Mouse (Mus musculus) stomach, embryonic 15.5 days (tissue): ENCODE results near the gene Olfr827. TPM values are rescaled to one million over a fixed set of nuclear protein-coding genes. Genes with fewer than 3 reads are reported as not detected.

Experiments
- ATAC-seq: fragments of 200-750 bp; cut with Nextera tagmentation; 2 replicates; pipeline ENCODE4 v1.8.0; 2017; ENCODE audit warnings: low read depth, moderate number of reproducible peaks, moderate TSS enrichment; ENCODE audit not compliant: insufficient read depth, low FRiP score
- H3K27ac ChIP-seq: fragments of 300-500 bp; sonication (generic); 2 replicates; pipeline ENCODE4 v1.5.1; 2015; ENCODE audit warnings: mild to moderate bottlenecking, inconsistent platforms
- H3K27me3 ChIP-seq: fragments of 300-500 bp; sonication (generic); replicated peaks from 2 replicates; pipeline ENCODE4 v1.6.1; 2015; ENCODE audit warnings: inconsistent platforms
- H3K36me3 ChIP-seq: fragments of 300-500 bp; sonication (generic); 2 replicates; pipeline ENCODE4 v1.6.1; 2015; ENCODE audit warnings: inconsistent platforms
- H3K4me1 ChIP-seq: fragments of 300-500 bp; sonication (generic); 2 replicates; pipeline ENCODE4 v1.6.1; 2015; ENCODE audit warnings: inconsistent platforms
- H3K4me2 ChIP-seq: fragments of 300-500 bp; sonication (generic); 2 replicates; pipeline ENCODE4 v1.6.1; 2015; ENCODE audit warnings: mild to moderate bottlenecking, inconsistent platforms
- H3K4me3 ChIP-seq: fragments of 300-500 bp; sonication (generic); replicated peaks from 2 replicates; pipeline ENCODE4 v1.5.1; 2015; ENCODE audit warnings: inconsistent platforms
- H3K9ac ChIP-seq: fragments of 300-500 bp; sonication (generic); 2 replicates; pipeline ENCODE4 v1.6.1; 2015; ENCODE audit warnings: inconsistent platforms
- H3K9me3 ChIP-seq: fragments of 300-500 bp; sonication (generic); 2 replicates; pipeline ENCODE4 v1.6.1; 2016; ENCODE audit warnings: inconsistent platforms
- polyA plus RNA-seq: library from polyadenylated mRNA; unstranded; fragments of >200 nt; fragmentation: Nextera tagmentation; extraction: Ambion mirVana; gene quantifications from 2 replicates; pipeline ENCODE4 v1.2.1, GENCODE M21; 2015

The Olfr827 gene
- polyA plus RNA-seq, 1 experiment from 2014 or later, result not detected

GRCm38 (mm10) chr10:130165196-130165595 lies 49.0 kb downstream of the Olfr827 start:
- Histone ChIP-seq H3K36me3 (no peaks in the 10 kb centered on the region), H3K4me3 (no peak overlapping the region), H3K27me3 (no peaks in the 10 kb centered on the region), H3K4me1 (no peaks in the 10 kb centered on the region), H3K9ac (no peak overlapping the region), H3K9me3 (no peaks in the 10 kb centered on the region), H3K4me2 (no peak overlapping the region), H3K27ac (no peak overlapping the region)
- no peak for ATAC-seq

Other genes starting within 250 kb of the Olfr827 start
- not detected in 2 replicates for gene Olfr819, start 247.1 kb downstream of the Olfr827 start, polyA plus RNA-seq
- gene Olfr247, start 238.3 kb downstream of the Olfr827 start, polyA plus RNA-seq, result not detected in 2 replicates
- gene Gm10310, start 229.3 kb downstream of the Olfr827 start, polyA plus RNA-seq, result not detected in 2 replicates
- not detected in 2 replicates for gene Olfr820, start 201.8 kb downstream of the Olfr827 start, polyA plus RNA-seq
- gene Olfr821, start 184.1 kb downstream of the Olfr827 start, polyA plus RNA-seq, result not detected in 2 replicates
- not detected in 2 replicates for gene Olfr822, start 143.2 kb downstream of the Olfr827 start, polyA plus RNA-seq
- not detected in 2 replicates for gene Olfr823, start 99.0 kb downstream of the Olfr827 start, polyA plus RNA-seq
- not detected in 2 replicates for gene Olfr824, start 84.4 kb downstream of the Olfr827 start, polyA plus RNA-seq
- gene Olfr825, start 47.6 kb downstream of the Olfr827 start, polyA plus RNA-seq, result not detected in 2 replicates
- not detected in 2 replicates for gene Olfr826, start 30.2 kb downstream of the Olfr827 start, polyA plus RNA-seq
- 0.08 and 0.13 TPM in 2 replicates for gene Neurod4, start 65.8 kb upstream of the Olfr827 start, polyA plus RNA-seq
- 0.64 and 1.0 TPM in 2 replicates for gene Tespa1, start 108.5 kb upstream of the Olfr827 start, polyA plus RNA-seq
- gene Vmn2r84, start 179.9 kb upstream of the Olfr827 start, polyA plus RNA-seq, result 0.01 TPM in 1 of 2 replicates, not detected in the other
- not detected in 2 replicates for gene Vmn2r85, start 215.3 kb upstream of the Olfr827 start, polyA plus RNA-seq
- gene Vmn2r86, start 241.6 kb upstream of the Olfr827 start, polyA plus RNA-seq, result not detected in 2 replicates